Mouse (Mus musculus) T-helper 17 cell (primary cell): ENCODE measurements around the gene Olfr710.
"Not testable (repeated sequence)": the region's sequence is repeated elsewhere in the genome, so short reads cannot be mapped to it uniquely, and the experiment has no call there.

Experiments used
- in situ Hi-C, 2 experiments: fragments of 300-600 bp; cut with MboI, MseI; formaldehyde crosslinking; loops; 1 replicate in 1 of 2; 2 replicates in 1 of 2; pipeline ENCODE4 v1.15.1; 2025; ENCODE audit warnings: high pct_unique_total_duplicates in 2 of 2

The Olfr710 gene

DNA sequence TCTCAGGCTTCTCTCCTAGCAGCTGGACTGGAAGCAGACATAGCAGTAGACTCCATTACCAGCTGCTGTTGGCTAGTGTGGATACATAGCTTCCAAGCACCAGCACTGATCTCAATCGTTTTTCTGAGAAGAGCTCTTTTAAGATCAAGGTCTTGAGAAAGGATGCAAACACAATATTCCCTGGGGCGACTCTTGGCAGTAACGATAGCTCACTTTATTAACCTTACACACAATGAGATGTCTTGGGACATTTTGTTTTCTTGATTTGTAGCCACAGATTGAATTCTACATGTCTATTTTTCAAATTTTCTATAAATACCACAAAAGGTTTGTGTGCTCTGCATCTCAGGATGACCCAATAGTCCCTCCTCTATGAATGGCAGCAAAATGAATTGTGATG lies at the start of gene Olfr710:
TSS of gene Olfr710 (minus strand) at position 101 of the 400 bp plus-strand sequence.
- in situ Hi-C loops: no loop called here

DNA sequence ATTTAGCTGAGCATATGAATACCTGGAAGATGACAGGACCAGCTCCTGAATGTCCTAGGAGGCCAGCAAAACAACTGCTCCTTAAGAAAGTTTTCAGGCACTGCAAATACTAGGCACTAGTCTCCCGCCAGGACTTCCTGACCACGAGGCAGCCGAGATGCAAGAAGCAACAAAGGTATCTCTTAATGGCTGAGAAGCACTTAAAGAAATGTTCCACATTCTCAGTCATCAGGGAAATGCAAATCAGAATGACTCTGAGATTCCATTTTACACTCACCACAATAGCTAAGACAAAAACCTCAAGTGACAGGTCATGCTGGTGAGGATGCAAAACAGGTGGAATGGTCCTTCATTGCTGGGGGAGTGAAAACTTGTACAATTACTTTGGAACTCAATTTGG lies 37.1 kb upstream of the Olfr710 start:
- in situ Hi-C loops: no loop called here

DNA sequence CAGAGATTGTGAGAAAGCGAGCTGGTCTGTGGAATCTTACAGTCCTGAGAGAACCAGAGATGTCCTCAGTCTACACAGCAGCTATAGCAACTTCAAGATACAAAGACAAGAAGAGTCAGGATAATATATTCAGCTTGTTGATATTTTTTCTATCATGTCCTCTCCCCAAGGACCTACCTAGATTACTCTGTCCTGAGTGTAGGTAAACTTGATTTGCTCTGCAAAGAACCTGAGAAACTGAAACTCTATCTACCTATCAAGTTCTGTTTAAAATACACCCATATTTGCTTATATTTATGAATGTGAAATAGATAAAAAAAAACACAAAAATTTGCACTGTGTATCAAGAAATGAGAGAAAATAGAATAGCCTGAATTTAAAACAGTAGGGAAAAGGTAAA lies 27.2 kb upstream of the Olfr710 start, which contains the start of gene Olfr711:
TSS of gene Olfr711 (minus strand) at position 101 of the 400 bp plus-strand sequence.
- in situ Hi-C loops: no loop called here

DNA sequence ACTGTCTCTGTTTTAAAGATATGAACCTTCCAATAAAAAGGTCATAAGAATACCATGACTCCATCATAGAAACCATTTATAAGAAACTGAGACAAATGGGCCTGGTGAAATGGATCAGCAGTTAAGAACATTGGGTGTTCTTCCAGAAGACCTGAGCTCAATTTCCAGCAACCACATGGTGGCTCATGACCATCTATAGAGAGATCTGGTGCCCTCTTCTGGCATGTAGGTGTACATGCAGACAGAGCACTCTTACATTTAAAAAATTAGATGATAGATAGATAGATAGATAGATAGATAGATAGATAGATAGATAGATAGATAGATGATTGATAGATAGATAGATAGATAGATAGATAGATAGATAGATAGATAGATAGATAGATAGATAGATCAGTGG lies 19.4 kb upstream of the Olfr710 start:
- in situ Hi-C loops: not testable (repeated sequence)

DNA sequence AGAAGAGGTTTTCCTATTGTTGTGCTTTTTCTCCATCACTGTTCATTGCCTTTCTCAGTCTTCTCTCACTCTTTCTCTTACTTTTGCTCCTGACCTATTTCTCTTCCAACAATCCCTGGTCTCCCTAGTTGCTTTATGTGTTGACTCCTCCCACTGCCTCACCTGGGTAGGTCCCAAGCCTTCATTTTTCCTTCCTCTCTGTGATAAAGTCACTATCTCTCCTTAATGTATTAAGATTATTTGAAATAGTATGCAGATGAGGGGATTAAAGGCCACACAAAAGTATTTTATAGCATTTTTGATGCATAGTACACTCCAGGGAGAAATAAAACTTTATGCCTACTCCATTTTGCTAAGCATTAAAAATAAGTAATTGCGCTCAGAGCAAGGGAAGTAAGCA lies 15.7 kb upstream of the Olfr710 start, which contains the start of gene Olfr6:
TSS of gene Olfr6 (minus strand) at position 101 of the 400 bp plus-strand sequence.
- in situ Hi-C loops: no loop called here

DNA sequence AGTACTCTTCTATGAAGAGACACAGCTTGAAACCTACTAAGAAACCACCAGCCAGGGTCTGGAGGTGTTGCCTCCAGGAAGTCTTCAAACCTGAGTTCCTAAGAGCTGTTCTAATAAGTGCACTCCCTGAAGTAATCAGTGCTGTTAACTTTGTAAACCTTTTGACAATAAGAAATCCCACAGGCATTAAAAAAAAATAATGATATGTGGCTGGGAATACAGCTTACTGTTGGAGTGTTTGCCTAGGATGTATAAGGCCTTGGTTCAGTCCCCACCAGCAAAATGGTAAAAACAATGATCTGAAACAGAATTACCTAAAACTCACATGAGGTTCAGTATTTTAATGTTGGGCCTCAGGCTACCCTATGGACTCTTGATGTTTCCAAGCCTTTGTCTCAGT lies 16.0 kb downstream of the Olfr710 start, which contains the start of gene Olfr709-ps1:
TSS of gene Olfr709-ps1 (minus strand) at position 101 of the 400 bp plus-strand sequence.
- in situ Hi-C loops: no loop called here

DNA sequence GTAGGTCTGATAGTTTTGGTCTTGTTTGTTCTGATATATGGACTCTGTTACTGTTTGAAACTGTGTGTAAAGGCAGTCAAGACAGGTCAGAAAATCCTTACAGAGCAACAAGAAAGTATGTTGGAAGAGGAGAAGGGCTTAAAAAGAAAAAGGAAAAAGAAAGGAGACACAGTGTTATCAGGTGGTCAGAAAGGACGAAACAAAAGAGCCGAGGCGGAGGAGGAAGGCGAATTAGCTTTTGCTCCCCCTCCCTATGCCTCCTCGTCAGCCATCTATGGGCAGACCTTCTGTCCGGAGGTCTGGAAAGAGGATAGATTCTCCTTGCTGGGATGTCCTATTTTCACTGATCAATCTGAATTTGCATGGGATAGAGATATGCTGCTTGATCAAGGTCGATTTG lies 27.2 kb downstream of the Olfr710 start:
- in situ Hi-C loops: not testable (repeated sequence)

DNA sequence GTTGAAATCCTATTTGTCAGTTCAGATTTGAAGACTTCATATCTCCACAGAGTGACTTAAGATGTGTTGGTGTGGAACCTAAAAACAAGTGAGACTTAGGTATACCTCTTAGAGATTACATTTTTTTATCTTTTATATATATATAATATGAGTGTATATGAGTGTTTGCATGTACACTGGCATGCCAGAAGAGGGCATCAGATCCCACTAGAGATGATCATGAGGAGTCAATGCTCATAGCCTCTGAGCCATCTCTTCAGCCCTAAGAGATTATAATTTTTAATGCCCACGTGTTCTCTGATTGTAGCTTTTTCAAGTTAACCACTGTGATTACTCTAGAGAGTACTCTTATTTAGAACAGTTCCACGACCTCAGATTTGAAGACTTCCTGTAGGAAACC lies 40.4 kb downstream of the Olfr710 start, which contains the start of gene Olfr1532-ps1:
TSS of gene Olfr1532-ps1 (plus strand) at position 326 of the 400 bp plus-strand sequence.
- in situ Hi-C loops: no loop called here

DNA sequence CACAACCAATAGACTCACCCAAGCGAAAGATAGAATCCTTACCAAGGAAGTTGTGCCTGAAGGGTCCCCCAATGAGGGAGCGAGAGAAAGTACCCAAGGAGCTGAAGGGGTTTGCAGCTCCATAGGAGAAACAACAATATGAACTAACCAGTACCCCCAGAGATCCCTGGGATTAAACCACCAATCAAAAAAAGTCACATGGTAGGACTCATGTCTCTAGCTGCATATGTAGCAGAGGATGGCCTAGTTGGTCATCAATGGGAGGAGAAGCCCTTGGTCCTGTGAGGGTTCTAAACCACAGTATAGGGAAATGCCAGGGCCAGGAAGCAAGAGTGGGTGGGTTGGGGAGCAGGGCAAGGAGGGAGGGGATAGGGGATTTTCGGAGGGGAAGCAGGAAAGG lies 47.0 kb downstream of the Olfr710 start, which contains the start of gene Olfr707:
TSS of gene Olfr707 (minus strand) at position 101 of the 400 bp plus-strand sequence.
- in situ Hi-C loops: not testable (repeated sequence)
